Mouse (Mus musculus): ENCODE results near the gene Kif26a. TPM values are rescaled to one million over a fixed set of nuclear protein-coding genes. Genes with fewer than 3 reads are reported as not detected.
A peak's percentile ranks its signal among the peaks of the same experiment; 100 is the strongest.

The Kif26a gene
- polyA plus RNA-seq, 1 experiment, result not detected

DNA sequence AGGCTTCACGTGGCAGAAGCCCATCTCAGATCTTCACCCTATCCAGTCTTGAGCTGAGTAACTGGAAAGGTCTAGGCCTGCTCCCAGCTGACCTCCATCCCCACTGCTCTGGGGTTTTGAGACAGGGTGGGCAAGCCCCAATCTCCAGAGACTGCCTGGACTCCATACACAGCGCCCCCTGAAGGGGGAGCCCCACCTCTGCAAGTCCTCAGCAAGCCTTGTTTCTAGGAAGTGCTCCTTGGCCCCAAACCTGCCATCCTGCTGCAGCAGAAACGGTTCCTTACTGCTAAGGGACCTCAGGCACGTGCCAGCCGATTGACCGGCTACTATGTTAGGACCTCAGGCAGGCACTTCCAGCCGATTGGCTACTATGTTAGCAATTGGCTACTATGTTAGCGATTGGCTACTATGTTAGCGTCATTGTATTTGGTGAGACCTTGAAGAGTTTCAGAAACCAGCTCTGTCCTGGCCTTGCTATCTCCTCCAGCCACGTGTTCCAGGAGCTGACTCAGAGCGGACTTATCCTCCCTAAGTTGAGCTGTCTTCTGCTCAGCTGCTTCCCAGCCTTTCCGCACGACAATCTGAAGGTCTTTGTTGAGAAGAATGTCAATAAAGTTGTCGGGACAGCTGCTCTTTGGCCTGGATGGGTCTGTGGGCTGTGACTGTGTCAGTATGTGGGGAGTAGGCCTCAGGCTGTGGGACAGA is 18.9 kb upstream of the Kif26a start:
- Histone ChIP-seq H3K4me3 (replicated peaks) (no peak overlapping the region), H3K36me3 (ENCODE audit: control insufficient read depth) (no peaks in the 10 kb centered on the region), H3K27me3 (ENCODE audit: control insufficient read depth) (peaks cover 37% of the 10 kb centered on the region), H3K9me3 (ENCODE audit: control insufficient read depth, low read length) (no peaks in the 10 kb centered on the region), H3K4me1 (ENCODE audit: control insufficient read depth) (no peaks in the 10 kb centered on the region)
- TF ChIP-seq TAL1 (IDR thresholded peaks at IDR 0.05; ENCODE audit: low read length), result no peak

DNA sequence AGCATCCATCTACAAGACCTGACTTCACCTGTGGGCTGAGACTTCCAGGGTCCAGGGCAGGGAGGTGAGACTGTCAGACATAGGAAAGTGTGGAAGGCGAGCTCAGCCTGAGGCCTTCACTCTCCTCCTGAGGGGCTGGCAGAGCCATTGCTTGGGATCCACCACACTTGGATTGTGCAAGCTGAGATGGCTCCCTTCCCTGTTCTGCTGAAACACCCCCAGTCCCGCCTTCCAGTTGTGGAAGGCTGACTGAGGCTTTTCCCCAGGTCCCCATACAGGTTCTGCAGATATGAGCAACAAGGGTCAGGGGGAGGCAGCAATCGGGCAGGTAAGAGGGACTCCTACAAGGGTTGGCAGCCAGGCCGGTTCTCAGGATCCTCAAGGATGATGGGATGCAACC is 17.5 kb upstream of the Kif26a start:
- no peak overlapping the region for H3K4me3 ChIP-seq (replicated peaks)
- H3K9me3 ChIP-seq (ENCODE audit: control insufficient read depth, low read length), result no peaks in the 10 kb centered on the region
- peaks cover 47% of the 10 kb centered on the region for H3K27me3 ChIP-seq (ENCODE audit: control insufficient read depth)
- H3K4me1 ChIP-seq (ENCODE audit: control insufficient read depth), result no peaks in the 10 kb centered on the region
- TF ChIP-seq TAL1 (IDR thresholded peaks at IDR 0.05; ENCODE audit: low read length) (no peak), GATA1 (IDR thresholded peaks at IDR 0.05; ENCODE audit: low read length) (no peak)
- H3K36me3 ChIP-seq (ENCODE audit: control insufficient read depth), result no peaks in the 10 kb centered on the region

- H3K36me3 ChIP-seq (ENCODE audit: control insufficient read depth), result no peaks in the 10 kb centered on the region
- H3K4me3 ChIP-seq (replicated peaks), result no peak overlapping the region
- H3K9me3 ChIP-seq (ENCODE audit: control insufficient read depth, low read length), result no peaks in the 10 kb centered on the region
- no peaks in the 10 kb centered on the region for H3K4me1 ChIP-seq (ENCODE audit: control insufficient read depth)
- TF ChIP-seq TAL1 (IDR thresholded peaks at IDR 0.05; ENCODE audit: low read length) (no peak), GATA1 (IDR thresholded peaks at IDR 0.05; ENCODE audit: low read length) (no peak)
- H3K27me3 ChIP-seq (ENCODE audit: control insufficient read depth), result peaks cover 47% of the 10 kb centered on the region
Observed at GRCm38 (mm10) chr12:112129300-112129856, 16.6 kb upstream of the Kif26a start.

- Histone ChIP-seq H3K4me1 (ENCODE audit: control insufficient read depth) (no peaks in the 10 kb centered on the region), H3K9me3 (ENCODE audit: control insufficient read depth, low read length) (no peaks in the 10 kb centered on the region), H3K36me3 (ENCODE audit: control insufficient read depth) (no peaks in the 10 kb centered on the region), H3K27me3 (ENCODE audit: control insufficient read depth) (peaks cover 47% of the 10 kb centered on the region), H3K4me3 (replicated peaks) (peak overlapping the region; percentile 50)
- no peak for TF ChIP-seq TAL1 (IDR thresholded peaks at IDR 0.05; ENCODE audit: low read length)
- TF ChIP-seq GATA1 (IDR thresholded peaks at IDR 0.05; ENCODE audit: low read length), result no peak
Observed at GRCm38 (mm10) chr12:112130161-112130860, 15.7 kb upstream of the Kif26a start.

DNA sequence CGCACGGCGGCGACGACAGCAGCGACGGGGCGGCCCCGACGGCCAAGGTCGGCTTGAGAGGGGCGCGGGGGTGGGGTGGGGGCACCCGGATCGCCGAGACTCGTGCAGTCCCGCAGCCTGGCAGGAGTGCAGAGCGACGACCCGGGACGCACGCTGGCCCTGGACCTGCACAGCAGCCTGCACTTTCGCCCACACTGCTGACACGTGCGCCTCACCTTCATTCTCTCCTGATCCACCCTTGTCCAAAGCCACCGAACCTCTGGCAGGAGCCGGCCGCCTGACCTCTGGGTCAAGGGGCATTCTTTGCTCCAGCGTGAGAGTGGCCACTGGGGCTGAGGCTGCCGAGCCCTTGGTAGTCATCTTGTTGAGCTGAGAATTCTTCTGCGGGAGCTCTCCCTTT is 15.1 kb upstream of the Kif26a start:
- TF ChIP-seq TAL1 (IDR thresholded peaks at IDR 0.05; ENCODE audit: low read length) (no peak), GATA1 (IDR thresholded peaks at IDR 0.05; ENCODE audit: low read length) (no peak)
- Histone ChIP-seq H3K9me3 (ENCODE audit: control insufficient read depth, low read length) (no peaks in the 10 kb centered on the region), H3K4me3 (replicated peaks) (no peak overlapping the region), H3K4me1 (ENCODE audit: control insufficient read depth) (no peaks in the 10 kb centered on the region), H3K27me3 (ENCODE audit: control insufficient read depth) (peaks cover 47% of the 10 kb centered on the region), H3K36me3 (ENCODE audit: control insufficient read depth) (no peaks in the 10 kb centered on the region)

- no peaks in the 10 kb centered on the region for H3K36me3 ChIP-seq (ENCODE audit: control insufficient read depth)
- peaks cover 5% of the 10 kb centered on the region; the same call in 1 of the 2 replicates for H3K9me3 ChIP-seq (ENCODE audit: control insufficient read depth, low read length)
- peaks cover 45% of the 10 kb centered on the region for H3K27me3 ChIP-seq (ENCODE audit: control insufficient read depth)
- no peak overlapping the region for H3K4me3 ChIP-seq (replicated peaks)
- TF ChIP-seq GATA1 (IDR thresholded peaks at IDR 0.05; ENCODE audit: low read length), result no peak
- TF ChIP-seq TAL1 (IDR thresholded peaks at IDR 0.05; ENCODE audit: low read length), result no peak
- H3K4me1 ChIP-seq (ENCODE audit: control insufficient read depth), result no peaks in the 10 kb centered on the region; the same call in 1 of the 2 replicates
Observed at GRCm38 (mm10) chr12:112140231-112140630, 5.8 kb upstream of the Kif26a start.

DNA sequence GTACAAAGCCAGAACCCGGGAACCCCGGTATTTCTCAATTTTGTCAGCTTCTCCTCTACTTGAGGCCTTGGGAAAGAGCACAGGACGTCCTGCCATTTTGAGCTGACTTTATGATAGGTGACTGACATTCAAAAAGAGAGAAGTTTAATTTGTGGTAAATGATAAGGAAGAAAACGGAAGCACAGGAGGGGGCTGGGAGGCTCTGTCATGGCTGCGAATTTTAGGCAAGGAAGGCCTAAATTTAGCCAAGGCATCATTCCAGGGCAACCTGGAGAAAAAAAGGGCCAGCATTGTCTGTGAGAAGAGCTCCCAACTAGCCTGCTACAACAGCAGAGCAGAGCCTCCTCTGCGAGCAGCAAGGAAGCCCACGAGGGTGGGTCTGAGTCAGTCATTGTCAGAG is 5.3 kb upstream of the Kif26a start:
- Histone ChIP-seq H3K4me3 (replicated peaks) (no peak overlapping the region), H3K4me1 (ENCODE audit: control insufficient read depth) (peaks cover 4% of the 10 kb centered on the region), H3K36me3 (ENCODE audit: control insufficient read depth) (no peaks in the 10 kb centered on the region), H3K27me3 (ENCODE audit: control insufficient read depth) (peaks cover 50% of the 10 kb centered on the region), H3K9me3 (ENCODE audit: control insufficient read depth, low read length) (peaks cover 5% of the 10 kb centered on the region; the same call in 1 of the 2 replicates)
- TF ChIP-seq TAL1 (IDR thresholded peaks at IDR 0.05; ENCODE audit: low read length) (no peak), GATA1 (IDR thresholded peaks at IDR 0.05; ENCODE audit: low read length) (no peak)

GRCm38 (mm10) chr12:112141300-112141699 is 4.7 kb upstream of the Kif26a start:
- Histone ChIP-seq H3K4me1 (ENCODE audit: control insufficient read depth) (peaks cover 8% of the 10 kb centered on the region), H3K4me3 (replicated peaks) (no peak overlapping the region), H3K9me3 (ENCODE audit: control insufficient read depth, low read length) (peaks cover 5% of the 10 kb centered on the region; the same call in 1 of the 2 replicates), H3K27me3 (ENCODE audit: control insufficient read depth) (peaks cover 55% of the 10 kb centered on the region), H3K36me3 (ENCODE audit: control insufficient read depth) (no peaks in the 10 kb centered on the region)
- no peak for TF ChIP-seq TAL1 (IDR thresholded peaks at IDR 0.05; ENCODE audit: low read length)
- no peak for TF ChIP-seq GATA1 (IDR thresholded peaks at IDR 0.05; ENCODE audit: low read length)

DNA sequence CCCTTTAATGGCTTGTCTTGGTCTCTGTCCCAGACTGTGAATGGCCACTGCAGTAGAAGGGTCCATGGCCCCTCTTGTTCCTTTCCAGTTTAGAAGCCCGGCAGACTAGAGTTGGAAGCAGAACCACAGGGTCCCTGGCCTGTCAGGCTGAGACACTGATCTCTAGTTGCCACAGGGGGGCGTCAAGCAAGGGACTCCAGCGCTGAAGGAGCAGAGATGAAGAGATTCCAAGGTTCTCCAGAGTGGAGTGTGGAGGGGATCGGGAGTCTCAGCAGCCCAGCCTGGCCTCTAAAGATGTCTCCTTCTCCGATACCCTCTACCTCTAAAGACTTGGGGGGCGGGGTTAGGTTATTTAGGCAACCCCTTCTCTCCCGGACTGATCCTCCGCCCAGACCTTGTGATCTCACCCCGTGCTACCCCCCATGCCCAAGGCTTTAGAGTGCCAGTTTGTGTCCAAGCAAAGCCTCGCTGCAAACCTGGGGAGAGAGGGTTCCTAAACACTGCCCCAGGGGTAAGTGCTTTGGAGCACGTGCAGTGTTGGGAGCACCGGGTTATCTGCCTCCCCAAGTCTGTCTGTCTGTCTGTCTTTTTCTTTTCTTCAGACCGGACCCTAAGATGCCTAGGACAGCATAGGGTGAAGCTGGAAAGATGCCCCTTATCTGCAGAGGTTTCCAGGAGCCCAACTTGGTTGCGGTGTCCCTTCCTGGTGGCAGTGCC is 2.7 kb upstream of the Kif26a start:
- no peaks in the 10 kb centered on the region for H3K36me3 ChIP-seq (ENCODE audit: control insufficient read depth)
- peaks cover 9% of the 10 kb centered on the region for H3K4me1 ChIP-seq (ENCODE audit: control insufficient read depth)
- no peak overlapping the region for H3K4me3 ChIP-seq (replicated peaks)
- TF ChIP-seq GATA1 (IDR thresholded peaks at IDR 0.05; ENCODE audit: low read length), result no peak
- TF ChIP-seq TAL1 (IDR thresholded peaks at IDR 0.05; ENCODE audit: low read length), result no peak
- H3K27me3 ChIP-seq (ENCODE audit: control insufficient read depth), result peaks cover 70% of the 10 kb centered on the region
- no peaks in the 10 kb centered on the region for H3K9me3 ChIP-seq (ENCODE audit: control insufficient read depth, low read length)

Data from erythroblast, embryonic 14.5 days (primary cell).